Mouse (Mus musculus): ENCODE results near the gene Paxx.
A peak's percentile ranks its signal among the peaks of the same experiment; 100 is the strongest.
"Not testable (repeated sequence)": the region's sequence is repeated elsewhere in the genome, so short reads cannot be mapped to it uniquely, and the experiment has no call there.

The Paxx gene

GRCm38 (mm10) chr2:25441067-25441466, 19.8 kb downstream of the Paxx start:
- no peak for DNase-seq

GRCm38 (mm10) chr2:25436286-25436820, 24.5 kb downstream of the Paxx start:
- no peak for DNase-seq

GRCm38 (mm10) chr2:25434292-25434691, 26.6 kb downstream of the Paxx start:
- no peak for DNase-seq

- DNase-seq: no peak
These were observed 27.8 kb downstream of the Paxx start for GRCm38 (mm10) chr2:25433101-25433500.

- DNase-seq: no peak
These were observed 28.4 kb downstream of the Paxx start for GRCm38 (mm10) chr2:25432326-25433098.

- no peak for DNase-seq
These were observed 29.5 kb downstream of the Paxx start for GRCm38 (mm10) chr2:25431308-25431855.

GRCm38 (mm10) chr2:25430395-25431233, 30.3 kb downstream of the Paxx start:
- DNase-seq: peak; percentile 67 to 79

GRCm38 (mm10) chr2:25429435-25430180, 31.3 kb downstream of the Paxx start:
- DNase-seq: peak; percentile 41 to 53

GRCm38 (mm10) chr2:25428442-25429236, 32.3 kb downstream of the Paxx start, which contains the start of gene Abca2:
Gene Abca2, plus strand, starts transcription at chr2:25428703.
- peak; percentile 94 to 97 for DNase-seq

GRCm38 (mm10) chr2:25427256-25427655, 33.6 kb downstream of the Paxx start:
- DNase-seq: no peak

- DNase-seq: peak; percentile 80 to 84
These were observed 34.1 kb downstream of the Paxx start for GRCm38 (mm10) chr2:25426721-25427191.

GRCm38 (mm10) chr2:25425481-25425880, 35.4 kb downstream of the Paxx start:
- DNase-seq: no peak

GRCm38 (mm10) chr2:25423626-25424025, 37.3 kb downstream of the Paxx start:
- no peak for DNase-seq

- no peak for DNase-seq
These were observed 38.1 kb downstream of the Paxx start, which contains the start of gene Fut7 for GRCm38 (mm10) chr2:25422587-25423410. Gene Fut7, plus strand, starts transcription at chr2:25423267.

- DNase-seq: peak; percentile 61 to 73
These were observed 39.0 kb downstream of the Paxx start for GRCm38 (mm10) chr2:25421896-25422295.

GRCm38 (mm10) chr2:25417426-25417825, 43.5 kb downstream of the Paxx start:
- DNase-seq: no peak

GRCm38 (mm10) chr2:25413436-25413835, 47.5 kb downstream of the Paxx start:
- not testable (repeated sequence) for DNase-seq

- no peak for DNase-seq
These were observed 52.0 kb downstream of the Paxx start for GRCm38 (mm10) chr2:25408908-25409307.
